Mouse (Mus musculus): ENCODE measurements around the gene Rbpjl.
A peak's percentile ranks its signal among the peaks of the same experiment; 100 is the strongest.

Gene Rbpjl

GRCm38 (mm10) chr2:164396076-164396475 lies 6.9 kb upstream of the Rbpjl start:
- DNase-seq = no peak

- DNase-seq = no peak
These were observed 6.0 kb upstream of the Rbpjl start for GRCm38 (mm10) chr2:164396911-164397310.

GRCm38 (mm10) chr2:164403396-164404081 lies 598 bp downstream of the Rbpjl start:
- no peak for DNase-seq

GRCm38 (mm10) chr2:164404082-164404990 lies 1.4 kb downstream of the Rbpjl start:
- no peak for DNase-seq

- DNase-seq = no peak
These were observed 2.1 kb downstream of the Rbpjl start, which contains the start of gene Matn4 for GRCm38 (mm10) chr2:164405060-164405459. Gene Matn4 (minus strand): TSS chr2:164405160.

GRCm38 (mm10) chr2:164405519-164405918 lies 2.6 kb downstream of the Rbpjl start:
- DNase-seq = no peak

- peak; percentile 47 for DNase-seq
These were observed 4.8 kb downstream of the Rbpjl start for GRCm38 (mm10) chr2:164407708-164408107.

GRCm38 (mm10) chr2:164414167-164414566 lies 11.2 kb downstream of the Rbpjl start:
- DNase-seq = no peak

- no peak for DNase-seq
These were observed 11.6 kb downstream of the Rbpjl start for GRCm38 (mm10) chr2:164414581-164414980.

GRCm38 (mm10) chr2:164417198-164417597 lies 14.3 kb downstream of the Rbpjl start:
- DNase-seq = no peak

- no peak for DNase-seq
These were observed 15.5 kb downstream of the Rbpjl start for GRCm38 (mm10) chr2:164418308-164418875.

GRCm38 (mm10) chr2:164419489-164419888 lies 16.5 kb downstream of the Rbpjl start:
- DNase-seq = no peak

- no peak for DNase-seq
These were observed 18.4 kb downstream of the Rbpjl start for GRCm38 (mm10) chr2:164421306-164421705.

- DNase-seq = no peak
These were observed 19.0 kb downstream of the Rbpjl start for GRCm38 (mm10) chr2:164421979-164422378.

- DNase-seq = no peak
These were observed 19.9 kb downstream of the Rbpjl start for GRCm38 (mm10) chr2:164422675-164423393.

GRCm38 (mm10) chr2:164423464-164423863 lies 20.5 kb downstream of the Rbpjl start:
- DNase-seq = no peak

- DNase-seq = no peak
These were observed 21.5 kb downstream of the Rbpjl start for GRCm38 (mm10) chr2:164424406-164424805.

- DNase-seq = no peak
These were observed 22.5 kb downstream of the Rbpjl start for GRCm38 (mm10) chr2:164425401-164425800.

- DNase-seq = no peak
These were observed 23.2 kb downstream of the Rbpjl start for GRCm38 (mm10) chr2:164426121-164426520.

- no peak for DNase-seq
These were observed 24.0 kb downstream of the Rbpjl start for GRCm38 (mm10) chr2:164426952-164427351.

- DNase-seq = no peak
These were observed 25.5 kb downstream of the Rbpjl start for GRCm38 (mm10) chr2:164428451-164428850.

- no peak for DNase-seq
These were observed 27.1 kb downstream of the Rbpjl start for GRCm38 (mm10) chr2:164429881-164430615.

All from cerebellum, adult 11 months (tissue).